Mouse (Mus musculus): ENCODE results near the gene Slfn14. TPM values are rescaled to one million over a fixed set of nuclear protein-coding genes. Genes with fewer than 3 reads are reported as not detected.

Gene Slfn14
- polyA plus RNA-seq, 1 experiment from 2014 or later = not detected

- WGBS = under 1% methylated on average over 38 of the region's 38 CpGs
Observed at GRCm38 (mm10) chr11:83291375-83292250, 5.1 kb upstream of the Slfn14 start.

GRCm38 (mm10) chr11:83289633-83290032 is 3.1 kb upstream of the Slfn14 start:
- Histone ChIP-seq H3K27ac (ENCODE audit: low read length) (no peak overlapping the region), H3K9ac (replicated peaks; ENCODE audit: low read depth, low read length) (no peak overlapping the region), H3K4me2 (ENCODE audit: low read length) (no peak overlapping the region), H3K27me3 (replicated peaks; ENCODE audit: control insufficient read depth, insufficient read depth, low read length) (no peaks in the 10 kb centered on the region), H3K9me3 (ENCODE audit: control insufficient read depth, low read length) (no peaks in the 10 kb centered on the region), H3K4me3 (replicated peaks; ENCODE audit: low read length) (no peak overlapping the region), H3K4me1 (replicated peaks; ENCODE audit: control insufficient read depth, insufficient read depth, low read length) (peaks cover 17% of the 10 kb centered on the region), H3K36me3 (ENCODE audit: control insufficient read depth, insufficient read depth) (no peaks in the 10 kb centered on the region)
- 80% methylated on average over 2 of the region's 2 CpGs for WGBS
- ATAC-seq = no peak

More at GRCm38 (mm10) chr11:83291375-83292250, 5.1 kb upstream of the Slfn14 start:
- Histone ChIP-seq H3K36me3 (ENCODE audit: control insufficient read depth, insufficient read depth) (peaks cover 6% of the 10 kb centered on the region; the same call in 1 of the 2 replicates), H3K4me2 (ENCODE audit: low read length) (peak overlapping the region; percentile 76), H3K27ac (ENCODE audit: low read length) (peak overlapping the region; percentile 67), H3K4me1 (replicated peaks; ENCODE audit: control insufficient read depth, insufficient read depth, low read length) (peaks cover 17% of the 10 kb centered on the region), H3K9ac (replicated peaks; ENCODE audit: low read depth, low read length) (peak overlapping the region; percentile 78), H3K27me3 (replicated peaks; ENCODE audit: control insufficient read depth, insufficient read depth, low read length) (no peaks in the 10 kb centered on the region), H3K9me3 (ENCODE audit: control insufficient read depth, low read length) (no peaks in the 10 kb centered on the region), H3K4me3 (replicated peaks; ENCODE audit: low read length) (peak overlapping the region; percentile 75)
- ATAC-seq = peak; percentile 100

- no peak for ATAC-seq
- no peak overlapping the region for H3K9ac ChIP-seq (replicated peaks; ENCODE audit: low read depth, low read length)
- H3K4me1 ChIP-seq (replicated peaks; ENCODE audit: control insufficient read depth, insufficient read depth, low read length) = peaks cover 17% of the 10 kb centered on the region
- no peak overlapping the region for H3K4me3 ChIP-seq (replicated peaks; ENCODE audit: low read length)
- 92% methylated on average over 5 of the region's 5 CpGs for WGBS
- H3K27me3 ChIP-seq (replicated peaks; ENCODE audit: control insufficient read depth, insufficient read depth, low read length) = no peaks in the 10 kb centered on the region
- no peak overlapping the region for H3K4me2 ChIP-seq (ENCODE audit: low read length)
- no peak overlapping the region for H3K27ac ChIP-seq (ENCODE audit: low read length)
- no peaks in the 10 kb centered on the region for H3K36me3 ChIP-seq (ENCODE audit: control insufficient read depth, insufficient read depth)
- H3K9me3 ChIP-seq (ENCODE audit: control insufficient read depth, low read length) = no peaks in the 10 kb centered on the region
Observed at GRCm38 (mm10) chr11:83289036-83289435, 2.5 kb upstream of the Slfn14 start.

- H3K4me2 ChIP-seq (ENCODE audit: low read length) = no peak overlapping the region
- H3K4me1 ChIP-seq (replicated peaks; ENCODE audit: control insufficient read depth, insufficient read depth, low read length) = no peaks in the 10 kb centered on the region
- H3K4me3 ChIP-seq (replicated peaks; ENCODE audit: low read length) = no peak overlapping the region
- no peaks in the 10 kb centered on the region for H3K36me3 ChIP-seq (ENCODE audit: control insufficient read depth, insufficient read depth)
- no peak for ATAC-seq
- H3K9me3 ChIP-seq (ENCODE audit: control insufficient read depth, low read length) = no peaks in the 10 kb centered on the region
- WGBS = 91% methylated on average over 4 of the region's 4 CpGs
- H3K27me3 ChIP-seq (replicated peaks; ENCODE audit: control insufficient read depth, insufficient read depth, low read length) = no peaks in the 10 kb centered on the region
- H3K9ac ChIP-seq (replicated peaks; ENCODE audit: low read depth, low read length) = no peak overlapping the region
- H3K27ac ChIP-seq (ENCODE audit: low read length) = no peak overlapping the region
Observed at GRCm38 (mm10) chr11:83285627-83286026, 899 bp downstream of the Slfn14 start.

- no peak overlapping the region for H3K4me3 ChIP-seq (replicated peaks; ENCODE audit: low read length)
- ATAC-seq = no peak
- H3K4me2 ChIP-seq (ENCODE audit: low read length) = no peak overlapping the region
- H3K9ac ChIP-seq (replicated peaks; ENCODE audit: low read depth, low read length) = no peak overlapping the region
- no peaks in the 10 kb centered on the region for H3K27me3 ChIP-seq (replicated peaks; ENCODE audit: control insufficient read depth, insufficient read depth, low read length)
- 54% methylated on average over 2 of the region's 2 CpGs for WGBS
- no peak overlapping the region for H3K27ac ChIP-seq (ENCODE audit: low read length)
- no peaks in the 10 kb centered on the region for H3K4me1 ChIP-seq (replicated peaks; ENCODE audit: control insufficient read depth, insufficient read depth, low read length)
- no peaks in the 10 kb centered on the region for H3K9me3 ChIP-seq (ENCODE audit: control insufficient read depth, low read length)
- no peaks in the 10 kb centered on the region for H3K36me3 ChIP-seq (ENCODE audit: control insufficient read depth, insufficient read depth)
Observed at GRCm38 (mm10) chr11:83282084-83282483, 4.4 kb downstream of the Slfn14 start.

GRCm38 (mm10) chr11:83279691-83280090 is 6.8 kb downstream of the Slfn14 start:
- no peaks in the 10 kb centered on the region for H3K36me3 ChIP-seq (ENCODE audit: control insufficient read depth, insufficient read depth)
- 84% methylated on average over 6 of the region's 6 CpGs for WGBS
- no peaks in the 10 kb centered on the region for H3K4me1 ChIP-seq (replicated peaks; ENCODE audit: control insufficient read depth, insufficient read depth, low read length)
- H3K9ac ChIP-seq (replicated peaks; ENCODE audit: low read depth, low read length) = no peak overlapping the region
- H3K4me2 ChIP-seq (ENCODE audit: low read length) = no peak overlapping the region
- H3K9me3 ChIP-seq (ENCODE audit: control insufficient read depth, low read length) = no peaks in the 10 kb centered on the region
- H3K27me3 ChIP-seq (replicated peaks; ENCODE audit: control insufficient read depth, insufficient read depth, low read length) = no peaks in the 10 kb centered on the region
- H3K4me3 ChIP-seq (replicated peaks; ENCODE audit: low read length) = no peak overlapping the region
- ATAC-seq = no peak
- H3K27ac ChIP-seq (ENCODE audit: low read length) = no peak overlapping the region

GRCm38 (mm10) chr11:83279024-83279423 is 7.5 kb downstream of the Slfn14 start:
- no peak overlapping the region for H3K4me2 ChIP-seq (ENCODE audit: low read length)
- 88% methylated on average over 4 of the region's 4 CpGs for WGBS
- H3K27me3 ChIP-seq (replicated peaks; ENCODE audit: control insufficient read depth, insufficient read depth, low read length) = no peaks in the 10 kb centered on the region
- no peak overlapping the region for H3K4me3 ChIP-seq (replicated peaks; ENCODE audit: low read length)
- no peak overlapping the region for H3K27ac ChIP-seq (ENCODE audit: low read length)
- H3K4me1 ChIP-seq (replicated peaks; ENCODE audit: control insufficient read depth, insufficient read depth, low read length) = no peaks in the 10 kb centered on the region
- no peak for ATAC-seq
- no peak overlapping the region for H3K9ac ChIP-seq (replicated peaks; ENCODE audit: low read depth, low read length)
- H3K36me3 ChIP-seq (ENCODE audit: control insufficient read depth, insufficient read depth) = no peaks in the 10 kb centered on the region
- no peaks in the 10 kb centered on the region for H3K9me3 ChIP-seq (ENCODE audit: control insufficient read depth, low read length)

- Histone ChIP-seq H3K9ac (replicated peaks; ENCODE audit: low read depth, low read length) (no peak overlapping the region), H3K4me1 (replicated peaks; ENCODE audit: control insufficient read depth, insufficient read depth, low read length) (peaks cover 3% of the 10 kb centered on the region; the same call in 1 of the 2 replicates), H3K27me3 (replicated peaks; ENCODE audit: control insufficient read depth, insufficient read depth, low read length) (no peaks in the 10 kb centered on the region), H3K4me2 (ENCODE audit: low read length) (no peak overlapping the region), H3K36me3 (ENCODE audit: control insufficient read depth, insufficient read depth) (no peaks in the 10 kb centered on the region), H3K4me3 (replicated peaks; ENCODE audit: low read length) (no peak overlapping the region), H3K9me3 (ENCODE audit: control insufficient read depth, low read length) (no peaks in the 10 kb centered on the region), H3K27ac (ENCODE audit: low read length) (no peak overlapping the region)
- WGBS = 65% methylated on average over 7 of the region's 7 CpGs
- no peak for ATAC-seq
Observed at GRCm38 (mm10) chr11:83276251-83276650, 10.3 kb downstream of the Slfn14 start.

GRCm38 (mm10) chr11:83271951-83272843 is 14.3 kb downstream of the Slfn14 start:
- no peaks in the 10 kb centered on the region for H3K27me3 ChIP-seq (replicated peaks; ENCODE audit: control insufficient read depth, insufficient read depth, low read length)
- H3K4me2 ChIP-seq (ENCODE audit: low read length) = peak overlapping the region; percentile 76
- 22% methylated on average over 2 of the region's 2 CpGs for WGBS
- no peaks in the 10 kb centered on the region for H3K9me3 ChIP-seq (ENCODE audit: control insufficient read depth, low read length)
- H3K36me3 ChIP-seq (ENCODE audit: control insufficient read depth, insufficient read depth) = no peaks in the 10 kb centered on the region
- ATAC-seq = no peak
- no peak overlapping the region for H3K9ac ChIP-seq (replicated peaks; ENCODE audit: low read depth, low read length)
- no peak overlapping the region for H3K4me3 ChIP-seq (replicated peaks; ENCODE audit: low read length)
- H3K27ac ChIP-seq (ENCODE audit: low read length) = peak overlapping the region; percentile 69
- peaks cover 6% of the 10 kb centered on the region; the same call in 1 of the 2 replicates for H3K4me1 ChIP-seq (replicated peaks; ENCODE audit: control insufficient read depth, insufficient read depth, low read length)

Measured in forebrain, embryonic 16.5 days (tissue).